ENCODE assay signal across 9 mouse cellular contexts in the genomic region with DNA sequence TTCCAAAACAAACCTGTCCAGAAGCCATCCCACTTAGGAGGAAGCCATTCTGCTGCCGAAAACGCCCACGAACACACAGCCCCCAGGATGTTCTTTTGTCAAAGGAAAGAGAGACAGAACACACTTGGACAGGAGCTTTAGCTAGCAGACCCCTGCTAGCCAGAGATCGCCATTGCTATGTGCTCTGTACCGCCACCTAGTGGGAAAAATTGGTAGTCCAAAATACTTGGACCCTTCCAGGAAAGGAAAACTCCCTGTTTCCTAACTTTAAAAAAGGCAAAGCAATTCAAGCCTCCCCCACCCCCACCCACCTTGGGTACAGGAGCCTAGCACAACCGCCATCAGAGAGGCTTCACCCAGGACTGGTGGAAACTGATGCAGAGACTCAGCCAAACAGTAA.
DNase-seq lines count a peak whose midpoint lies in the region; ATAC-seq and TF ChIP-seq lines count a peak whose summit lies in the region.
"Had no signal": no experiment of that assay in that cellular context is flagged by ENCODE, and none has a peak within 500 bp of the region (broad histone marks: within the 10 kb centered on the region; RNA-seq: fewer than 3 reads in every experiment).

No protein-coding gene starts in this region.

- H3K4me3 ChIP-seq in left cerebral cortex, adult 2 months: no peak overlapping the region
- H3K4me3 ChIP-seq: embryonic facial prominence, embryonic 12.5 days had no signal

- H3K27ac ChIP-seq in left cerebral cortex, adult 2 months: no peak overlapping the region
- H3K27ac ChIP-seq: embryonic facial prominence, embryonic 12.5 days had no signal

- no peaks in the 10 kb centered on the region for H3K27me3 ChIP-seq in Patski

- in situ Hi-C loops in Patski (cut with MboI; ENCODE audit: low pct_unique_long_range_greater_than_20kb): no loop called here

- POLR2A ChIA-PET in Patski (lab: Charles Lee): no interaction called here

- no peak for ATAC-seq in Patski

- TF ChIP-seq CTCF in left cerebral cortex, adult 2 months (IDR thresholded peaks at IDR 0.05): peak; percentile 50
- peak; percentile 47 for TF ChIP-seq CTCF in Patski (IDR thresholded peaks at IDR 0.05)

- DNase-seq in cerebellum, postnatal 10 days: peak; percentile 23 to 46
- no peak for DNase-seq in cerebellum, adult 9-11 months
- no peak for DNase-seq in left cerebral cortex, adult 2 months (ENCODE audit: extremely low spot score in 1 of 2, low spot score in 2 of 2)
- no peak for DNase-seq in left cerebral cortex, postnatal 25 days (ENCODE audit: low spot score in 2 of 2)
- DNase-seq in Patski (ENCODE audit: low read depth, low spot score): no peak
- peak; percentile 32 for DNase-seq in lung, postnatal 14 days
- DNase-seq in right cerebral cortex, postnatal 25 days: no peak
- no peak for DNase-seq in c-Kit-positive CD71-positive TER-119-positive erythroid progenitor cells, embryonic 14.5 days (ENCODE audit: low spot score)

- intact Hi-C loops in left cerebral cortex, adult 2 months (cut with DNase I): no loop called here
- intact Hi-C loops in left cerebral cortex, postnatal 25 days (cut with DNase I): no loop called here

- CTCF ChIA-PET in Patski (lab: Charles Lee): no interaction called here

Comparison
In these comparisons a context has a peak if more than half of its experiments do, and no peak if none do; other contexts are left out.
1. DNase-seq: peak in cerebellum, postnatal 10 days (2 of 2) and lung, postnatal 14 days (single experiment); none in cerebellum, adult 9-11 months (single experiment), left cerebral cortex, adult 2 months (0 of 2), left cerebral cortex, postnatal 25 days (0 of 2), Patski (single experiment), right cerebral cortex, postnatal 25 days (single experiment) and c-Kit-positive CD71-positive TER-119-positive erythroid progenitor cells, embryonic 14.5 days (single experiment).